Mouse (Mus musculus) lung, postnatal 10 days (tissue): ENCODE measurements around the gene Rad51b.
A peak's percentile ranks its signal among the peaks of the same experiment; 100 is the strongest.

Experiments used
- DNase-seq: peaks from one replicate; pipeline ENCODE4 v3.0.0; 2021

The Rad51b gene

DNA sequence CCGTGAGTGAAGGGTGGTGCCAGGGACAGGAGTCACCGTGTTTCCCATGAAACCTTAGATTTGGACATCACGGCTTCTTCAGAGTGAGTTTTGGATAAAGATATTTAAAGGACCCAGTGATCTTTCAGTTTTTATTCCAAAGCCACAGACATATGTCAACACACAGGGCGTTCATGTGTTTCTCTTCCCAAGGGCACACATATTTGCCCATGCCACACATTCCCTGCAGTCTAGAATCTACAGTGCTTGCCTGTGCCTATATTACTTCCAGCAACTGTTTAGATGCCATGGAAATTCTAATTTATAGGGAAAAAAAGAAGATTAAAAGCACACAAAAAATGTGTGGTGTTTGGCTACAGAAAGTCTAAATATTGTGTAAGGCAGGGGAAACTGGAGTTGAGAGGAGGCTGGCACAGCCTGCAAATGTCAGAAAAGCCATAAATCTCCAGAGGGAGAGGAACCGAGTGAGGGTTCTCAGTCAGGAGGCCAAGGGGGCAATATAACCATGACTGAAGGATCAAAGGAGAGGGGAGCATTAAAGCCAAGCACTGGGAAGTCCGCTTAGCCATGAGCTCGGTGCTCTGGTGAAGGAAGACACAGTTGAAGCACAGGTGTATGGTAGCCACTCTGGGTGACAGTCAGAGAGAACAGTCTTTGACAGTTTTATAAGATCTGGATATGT is 367.0 kb downstream of the Rad51b start:
- DNase-seq, result no peak

DNA sequence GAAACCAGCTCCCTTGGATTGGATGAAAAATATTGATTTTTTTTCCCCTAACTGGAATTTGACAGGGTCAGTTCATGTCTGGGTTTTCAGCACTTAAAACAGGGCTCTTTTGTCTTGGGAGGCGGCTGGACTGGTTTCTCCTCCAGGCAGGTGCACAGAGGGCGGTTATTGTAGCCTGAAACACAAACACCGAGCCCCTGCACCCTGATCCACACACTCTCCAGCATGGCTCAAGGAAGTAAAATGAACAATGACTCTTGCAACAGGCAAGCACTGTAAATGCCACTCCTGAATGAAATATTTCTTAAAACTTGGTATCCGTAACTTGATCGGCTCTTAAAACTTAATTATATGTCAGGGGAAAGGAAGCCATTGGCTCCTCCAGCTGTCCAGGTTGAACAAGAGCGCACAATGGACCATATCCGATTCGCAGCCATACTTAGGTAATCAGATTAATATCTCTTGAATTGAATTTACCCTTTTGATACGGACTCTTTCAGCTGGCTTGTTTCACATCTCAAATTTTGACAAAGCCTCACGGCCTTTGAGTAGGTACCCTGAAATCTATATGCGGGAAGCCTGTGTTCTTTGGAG is 377.9 kb downstream of the Rad51b start:
- DNase-seq, result no peak

GRCm38 (mm10) chr12:79675440-79676176 is 378.5 kb downstream of the Rad51b start:
- peak; percentile 81 for DNase-seq

DNA sequence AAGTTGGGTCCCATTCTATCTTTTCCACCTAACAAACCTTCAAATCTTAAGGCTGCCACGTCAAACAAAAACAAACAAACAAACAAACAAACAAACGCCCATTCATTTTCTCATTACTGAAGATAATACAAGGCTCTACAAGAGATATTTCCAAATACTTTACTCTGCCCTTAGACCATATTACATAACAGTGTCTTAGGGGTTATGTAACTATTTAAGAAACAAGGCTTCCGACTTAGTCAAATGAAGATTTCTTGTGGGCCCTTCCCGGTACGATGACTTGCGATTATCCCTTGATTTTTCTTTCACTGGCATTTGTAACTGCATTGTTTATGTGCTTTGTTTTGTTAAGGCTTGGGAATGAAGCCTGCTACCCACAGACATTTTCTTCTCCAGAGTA is 379.2 kb downstream of the Rad51b start:
- DNase-seq, result no peak

DNA sequence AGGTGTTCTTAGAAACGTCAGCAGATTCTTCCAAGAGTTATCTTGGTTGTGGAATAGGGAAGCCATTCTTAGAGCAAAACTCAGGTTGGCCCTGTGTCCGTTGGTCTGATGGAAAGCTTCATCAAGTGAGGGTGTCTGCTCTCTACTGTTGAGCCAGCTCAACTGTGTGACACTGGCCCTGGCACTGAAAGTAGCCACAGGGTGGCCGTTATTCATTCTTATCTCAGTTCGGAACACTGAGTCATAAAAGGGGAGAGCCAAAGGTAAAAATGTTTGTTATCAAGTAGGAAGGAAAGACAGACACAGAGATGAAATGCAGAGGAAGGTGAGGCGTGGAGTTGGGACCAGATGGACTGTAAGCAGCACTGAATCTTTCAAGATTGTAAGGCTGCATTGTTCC is 379.8 kb downstream of the Rad51b start:
- DNase-seq, result no peak

DNA sequence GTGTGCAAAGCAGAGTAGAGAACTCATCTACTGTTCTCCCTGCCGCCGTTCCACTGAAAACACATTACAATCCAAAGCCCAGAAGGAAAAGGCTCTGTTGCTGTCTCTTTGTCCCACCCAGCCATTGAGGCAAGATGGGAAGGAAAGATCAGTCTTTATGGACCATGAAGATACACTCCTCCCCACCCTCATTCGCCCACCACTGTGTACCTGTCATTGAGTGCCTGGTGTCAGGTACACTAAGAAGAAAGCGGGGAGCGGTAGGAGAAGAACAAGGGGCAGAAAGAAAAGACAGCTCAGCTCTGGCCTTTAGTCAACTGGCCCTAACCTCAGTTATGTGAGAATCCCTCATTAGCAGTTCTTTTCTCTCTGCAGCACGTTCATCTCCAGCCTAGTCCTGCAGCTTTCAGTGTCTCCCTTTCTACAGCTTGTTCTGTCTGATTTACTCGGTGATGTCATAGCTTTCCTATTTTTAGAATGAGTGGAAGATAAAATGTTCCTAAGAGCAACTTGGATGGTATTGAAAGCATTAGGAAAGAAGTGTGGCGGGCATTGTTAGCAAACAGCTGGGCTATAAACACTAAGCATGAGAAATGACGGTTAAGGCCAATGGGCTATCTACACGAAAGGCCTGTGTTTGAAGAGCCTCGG is 382.3 kb downstream of the Rad51b start:
- DNase-seq, result peak; percentile 42

- no peak for DNase-seq
Observed at GRCm38 (mm10) chr12:79679941-79680697, 383.0 kb downstream of the Rad51b start.

DNA sequence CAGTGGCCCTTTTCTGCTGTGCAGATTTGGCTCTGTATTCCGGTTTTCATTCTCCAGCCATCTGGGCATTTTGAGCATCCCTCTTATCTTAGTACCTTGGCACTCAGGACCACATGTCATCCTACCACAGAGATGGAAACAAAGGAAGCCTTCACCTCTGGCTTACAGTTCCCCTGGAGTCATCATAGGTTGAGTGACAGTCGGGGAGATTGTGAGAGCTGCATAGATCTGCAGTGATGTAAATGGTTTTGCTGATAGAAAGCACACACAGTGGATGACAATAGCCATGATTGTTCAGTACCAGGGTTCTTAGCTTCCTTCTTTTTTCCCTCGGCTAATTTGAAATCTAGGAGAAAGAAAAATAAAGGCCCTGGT is 383.6 kb downstream of the Rad51b start:
- no peak for DNase-seq

DNA sequence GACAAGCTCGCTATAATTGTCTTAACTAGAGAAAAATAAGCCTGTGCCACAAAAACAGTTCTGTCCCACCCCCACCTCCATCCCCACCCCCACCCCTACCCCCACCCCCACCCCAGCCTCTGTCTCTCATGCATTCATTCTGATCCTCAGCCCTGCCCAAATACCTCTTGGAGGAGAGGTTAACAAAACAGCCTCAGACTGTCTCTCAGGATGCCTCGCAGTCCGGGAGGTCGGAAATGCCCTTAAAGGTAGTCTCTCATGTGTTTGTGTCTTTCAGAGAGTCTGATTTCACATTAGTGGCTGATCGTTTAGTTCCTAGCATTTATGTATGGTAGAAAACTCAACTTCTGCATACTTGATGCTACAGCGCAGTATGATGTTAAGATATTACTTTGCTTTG is 384.5 kb downstream of the Rad51b start:
- DNase-seq, result no peak

DNA sequence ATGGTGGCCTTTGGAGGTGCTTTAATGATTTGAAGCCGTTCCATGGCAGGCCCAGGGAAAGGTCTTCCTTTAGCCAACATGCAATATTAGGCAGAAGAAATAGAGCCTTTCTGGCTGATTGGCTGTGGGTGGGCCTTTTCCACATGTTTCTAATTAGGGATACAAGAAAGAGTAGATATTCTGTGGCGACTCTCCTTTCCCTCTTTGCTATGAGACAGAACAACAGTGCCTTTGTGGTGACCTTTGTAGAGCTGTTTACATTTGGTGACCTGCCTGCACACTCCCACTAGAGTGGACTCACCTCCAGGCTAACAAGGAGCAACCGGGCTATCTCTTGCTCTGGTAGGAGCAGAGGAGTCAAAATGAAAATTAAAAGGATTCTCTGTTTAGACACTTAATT is 386.3 kb downstream of the Rad51b start:
- no peak for DNase-seq

DNA sequence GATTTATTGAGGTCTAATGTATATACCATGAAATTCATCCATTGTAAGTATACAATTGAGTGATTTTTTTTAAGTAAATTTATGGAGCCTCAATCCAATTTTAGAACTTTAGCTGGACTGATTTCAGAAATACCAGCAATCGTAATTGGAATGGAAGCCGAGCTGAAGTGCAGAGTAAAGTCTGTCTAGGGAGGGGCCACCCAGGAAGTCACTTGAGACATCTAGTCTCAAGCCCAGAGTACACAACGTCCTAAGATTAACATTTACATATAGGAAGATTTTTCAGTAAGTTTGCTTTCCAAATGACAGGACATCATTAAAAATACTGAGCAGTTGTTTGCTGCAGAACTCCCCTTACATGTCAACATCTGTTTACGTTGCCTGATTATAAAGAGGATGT is 386.7 kb downstream of the Rad51b start:
- DNase-seq, result peak; percentile 42

DNA sequence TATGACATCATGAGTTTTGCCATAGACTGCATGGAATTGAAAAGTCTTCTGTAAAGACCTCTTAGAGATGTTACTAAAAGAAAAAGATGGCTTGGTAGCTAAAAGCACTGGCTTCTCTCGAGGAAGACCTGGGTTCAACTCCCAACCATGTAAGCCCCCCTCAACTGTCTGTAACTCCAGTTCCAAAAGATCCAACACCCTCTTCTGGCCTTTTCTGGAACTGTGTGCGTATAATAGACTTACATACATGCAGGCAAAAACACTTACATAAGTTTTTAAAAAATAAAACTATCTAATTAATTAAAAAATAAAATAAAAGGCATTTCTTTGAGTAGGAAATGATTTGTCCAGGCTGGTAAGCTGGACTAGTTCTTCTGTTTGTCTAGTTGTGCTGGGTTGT is 387.3 kb downstream of the Rad51b start:
- DNase-seq, result no peak

- DNase-seq, result no peak
Observed at GRCm38 (mm10) chr12:79686594-79687325, 389.7 kb downstream of the Rad51b start.

GRCm38 (mm10) chr12:79687683-79688386 is 390.8 kb downstream of the Rad51b start:
- DNase-seq, result no peak

DNA sequence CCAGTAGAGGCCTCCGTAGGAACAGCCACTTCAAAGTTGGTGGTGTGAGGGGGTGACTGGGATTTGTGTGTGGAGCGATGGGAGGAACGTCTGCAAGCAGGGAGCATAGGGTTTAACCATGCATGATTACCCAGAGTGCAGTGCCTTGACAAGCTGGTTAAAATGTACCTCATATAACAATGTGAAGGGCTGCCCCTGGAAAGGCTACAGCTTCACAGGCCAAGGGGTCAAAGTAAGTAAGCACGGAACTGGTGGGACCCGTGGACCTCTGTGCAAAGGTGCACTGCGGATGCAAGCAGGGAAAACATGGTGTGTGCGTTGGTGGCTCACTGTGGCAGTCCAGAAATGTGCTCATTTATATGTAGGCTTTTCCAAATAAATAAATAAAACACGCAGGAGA is 392.2 kb downstream of the Rad51b start:
- DNase-seq, result no peak

GRCm38 (mm10) chr12:79691929-79692862 is 395.1 kb downstream of the Rad51b start:
- DNase-seq, result no peak

- DNase-seq, result no peak
Observed at GRCm38 (mm10) chr12:79695832-79696434, 398.9 kb downstream of the Rad51b start.

GRCm38 (mm10) chr12:79703555-79703954 is 406.5 kb downstream of the Rad51b start:
- DNase-seq, result no peak

GRCm38 (mm10) chr12:79705501-79706266 is 408.6 kb downstream of the Rad51b start:
- no peak for DNase-seq
